Mouse (Mus musculus) lung, adult 2 months (tissue): ENCODE measurements around the gene Ttll11.

Source experiments
- CTCF ChIP-seq: fragments of 200-500 bp; IDR thresholded peaks from 2 replicates; pipeline ENCODE4 v1.5.1; 2011; ENCODE audit warnings: mild to moderate bottlenecking, low read length, control low read depth; ENCODE audit not compliant: insufficient read depth
- POLR2A ChIP-seq: fragments of 200-500 bp; IDR thresholded peaks from 2 replicates; pipeline ENCODE4 v1.6.1; 2011; ENCODE audit warnings: low read depth, mild to moderate bottlenecking, control low read depth, low read length, borderline replicate concordance; ENCODE audit errors: extremely low read depth

- TF ChIP-seq POLR2A (no peak), CTCF (no peak)
These were observed 69.0 kb downstream of the Ttll11 start for GRCm38 (mm10) chr2:35910740-35911139.
